Mouse (Mus musculus) MEL (cell line): Measurements from ENCODE around the gene Fam136a. TPM values are rescaled to one million over a fixed set of nuclear protein-coding genes. Genes with fewer than 3 reads are reported as not detected.
A peak's percentile ranks its signal among the peaks of the same experiment; 100 is the strongest.

Source experiments
- DNase-seq: peaks from one replicate; pipeline ENCODE4 v3.0.0; 2011; ENCODE audit warnings: low read depth, low spot score
- H3K27ac ChIP-seq: 2 replicates; pipeline ENCODE4 v1.5.1; 2012; ENCODE audit warnings: low read depth, mild to moderate bottlenecking, control low read depth, low read length, moderate library complexity; ENCODE audit not compliant: control insufficient read depth
- H3K27me3 ChIP-seq, 2 experiments: fragments of 150-350 bp in 1 of 2; sonication (generic) in 1 of 2; 2 replicates each; pipeline ENCODE4 v1.6.1; 2012; ENCODE audit warnings: low read length in 2 of 2, mild to moderate bottlenecking in 2 of 2, improper control_type of control experiment in 1 of 2, moderate library complexity in 1 of 2; ENCODE audit not compliant: insufficient read depth in 2 of 2, control insufficient read depth in 1 of 2
- H3K36me3 ChIP-seq, 2 experiments: 2 replicates each; pipeline ENCODE4 v1.6.1; 2012 to 2014; ENCODE audit warnings: low read length in 2 of 2, improper control_type of control experiment in 1 of 2, inconsistent platforms in 1 of 2, mild to moderate bottlenecking in 1 of 2; ENCODE audit not compliant: insufficient read depth in 2 of 2, control insufficient read depth in 1 of 2
- H3K4me1 ChIP-seq, 2 experiments: fragments of 150-350 bp in 1 of 2; sonication (generic) in 1 of 2; 2 replicates each; pipeline ENCODE4 v1.6.1; 2012; ENCODE audit warnings: low read length in 2 of 2, improper control_type of control experiment in 1 of 2, mild to moderate bottlenecking in 1 of 2; ENCODE audit not compliant: insufficient read depth in 2 of 2, control insufficient read depth in 1 of 2
- H3K4me3 ChIP-seq, 2 experiments: fragments of 150-350 bp in 1 of 2; sonication (generic) in 1 of 2; 2 replicates each; pipeline ENCODE4 v1.5.1; 2012; ENCODE audit warnings: low read depth in 2 of 2, low read length in 2 of 2, mild to moderate bottlenecking in 2 of 2, moderate library complexity in 2 of 2, control low read depth in 1 of 2, improper control_type of control experiment in 1 of 2; ENCODE audit not compliant: control insufficient read depth in 1 of 2, insufficient read depth in 1 of 2
- H3K79me2 ChIP-seq: 2 replicates; pipeline ENCODE4 v1.6.1; 2012; ENCODE audit warnings: mild to moderate bottlenecking, low read length, moderate library complexity; ENCODE audit not compliant: control insufficient read depth, poor library complexity, insufficient read depth
- H3K9ac ChIP-seq: 2 replicates; pipeline ENCODE4 v1.6.1; 2012; ENCODE audit warnings: low read depth, mild to moderate bottlenecking, control low read depth, low read length, moderate library complexity; ENCODE audit not compliant: control insufficient read depth, poor library complexity, severe bottlenecking
- H3K9me3 ChIP-seq: fragments of 150-350 bp; sonication (generic); replicated peaks from 2 replicates; pipeline ENCODE4 v1.6.1; 2012; ENCODE audit warnings: mild to moderate bottlenecking, low read length, improper control_type of control experiment, moderate library complexity; ENCODE audit not compliant: insufficient read depth
- BHLHE40 ChIP-seq: IDR thresholded peaks from 2 replicates; pipeline ENCODE4 v1.6.1; 2012; ENCODE audit warnings: low read depth, mild to moderate bottlenecking, inconsistent platforms, low read length, improper control_type of control experiment, borderline replicate concordance
- CHD2 ChIP-seq: IDR thresholded peaks from 2 replicates; pipeline ENCODE4 v1.6.1; 2011; ENCODE audit warnings: low read length, improper control_type of control experiment
- CTCF ChIP-seq, 3 experiments: IDR thresholded peaks in 2 of 3; conservative IDR thresholded peaks in 1 of 3; 2 replicates each; pipeline ENCODE4 v1.5.1; 2011 to 2012; ENCODE audit warnings: low read length in 3 of 3, low read depth in 2 of 3, mild to moderate bottlenecking in 2 of 3, improper control_type of control experiment in 1 of 3, inconsistent platforms in 1 of 3, mixed read lengths in 1 of 3, moderate library complexity in 1 of 3; ENCODE audit not compliant: control insufficient read depth in 1 of 3, insufficient read depth in 1 of 3, poor library complexity in 1 of 3, severe bottlenecking in 1 of 3
- E2F4 ChIP-seq: IDR thresholded peaks from 2 replicates; pipeline ENCODE4 v1.6.1; 2011; ENCODE audit warnings: low read depth, low read length, improper control_type of control experiment, borderline replicate concordance
- ETS1 ChIP-seq: IDR thresholded peaks from 2 replicates; pipeline ENCODE4 v1.6.1; 2012; ENCODE audit warnings: low read depth, mild to moderate bottlenecking, inconsistent platforms, low read length, improper control_type of control experiment, moderate library complexity
- GABPA ChIP-seq: IDR thresholded peaks from 2 replicates; pipeline ENCODE4 v1.6.1; 2012; ENCODE audit warnings: low read depth, mild to moderate bottlenecking, inconsistent platforms, low read length, improper control_type of control experiment, moderate library complexity
- GATA1 ChIP-seq: IDR thresholded peaks from 2 replicates; pipeline ENCODE4 v1.6.1; 2011; ENCODE audit warnings: low read depth, low read length, improper control_type of control experiment
- HCFC1 ChIP-seq: IDR thresholded peaks from 2 replicates; pipeline ENCODE4 v1.6.1; 2012; ENCODE audit warnings: low read depth, mild to moderate bottlenecking, inconsistent platforms, low read length, improper control_type of control experiment, moderate library complexity
- MAFK ChIP-seq: IDR thresholded peaks from 2 replicates; pipeline ENCODE4 v1.6.1; 2011; ENCODE audit warnings: low read depth, mild to moderate bottlenecking, low read length, improper control_type of control experiment, borderline replicate concordance
- MAX ChIP-seq: IDR thresholded peaks from 2 replicates; pipeline ENCODE4 v1.6.1; 2011; ENCODE audit warnings: low read length, improper control_type of control experiment
- MAZ ChIP-seq: IDR thresholded peaks from 2 replicates; pipeline ENCODE4 v1.6.1; 2012; ENCODE audit warnings: low read depth, mild to moderate bottlenecking, inconsistent platforms, low read length, improper control_type of control experiment
- MEF2A ChIP-seq: IDR thresholded peaks from 2 replicates; pipeline ENCODE4 v1.6.1; 2014; ENCODE audit warnings: low read depth, mild to moderate bottlenecking, inconsistent platforms, low read length, improper control_type of control experiment; ENCODE audit not compliant: poor library complexity, insufficient replicate concordance, severe bottlenecking; ENCODE audit errors: extremely low read depth
- MXI1 ChIP-seq: IDR thresholded peaks from 2 replicates; pipeline ENCODE4 v1.6.1; 2011; ENCODE audit warnings: mild to moderate bottlenecking, low read depth, low read length, improper control_type of control experiment
- NELFE ChIP-seq: IDR thresholded peaks from 2 replicates; pipeline ENCODE4 v1.6.1; 2011; ENCODE audit warnings: low read depth, low read length, improper control_type of control experiment
- POLR2A ChIP-seq, 2 experiments: IDR thresholded peaks; 2 replicates each; pipeline ENCODE4 v1.6.1; 2011 to 2012; ENCODE audit warnings: low read length in 2 of 2, mild to moderate bottlenecking in 2 of 2, control low read depth in 1 of 2, improper control_type of control experiment in 1 of 2, low read depth in 1 of 2, moderate library complexity in 1 of 2; ENCODE audit not compliant: control insufficient read depth in 1 of 2, insufficient read depth in 1 of 2, poor library complexity in 1 of 2
- RCOR1 ChIP-seq: IDR thresholded peaks from 2 replicates; pipeline ENCODE4 v1.6.1; 2012; ENCODE audit warnings: low read depth, mild to moderate bottlenecking, inconsistent platforms, low read length, improper control_type of control experiment
- SIN3A ChIP-seq: IDR thresholded peaks from 2 replicates; pipeline ENCODE4 v1.6.1; 2012; ENCODE audit warnings: low read length, improper control_type of control experiment, inconsistent platforms
- SMC3 ChIP-seq: IDR thresholded peaks from 2 replicates; pipeline ENCODE4 v1.6.1; 2011; ENCODE audit warnings: low read depth, low read length, improper control_type of control experiment
- TAL1 ChIP-seq: IDR thresholded peaks from 2 replicates; pipeline ENCODE4 v1.6.1; 2012; ENCODE audit warnings: mild to moderate bottlenecking, inconsistent platforms, low read length, moderate library complexity, mixed read lengths
- TBP ChIP-seq: IDR thresholded peaks from 2 replicates; pipeline ENCODE4 v1.8.0; 2011; ENCODE audit warnings: low read depth, low read length, improper control_type of control experiment
- TCF12 ChIP-seq: IDR thresholded peaks from 2 replicates; pipeline ENCODE4 v1.6.1; 2014; ENCODE audit warnings: low read depth, mild to moderate bottlenecking, inconsistent platforms, low read length, improper control_type of control experiment, moderate library complexity
- UBTF ChIP-seq: IDR thresholded peaks from 2 replicates; pipeline ENCODE4 v1.6.1; 2012; ENCODE audit warnings: low read depth, mild to moderate bottlenecking, inconsistent platforms, low read length, improper control_type of control experiment, moderate library complexity, borderline replicate concordance; ENCODE audit not compliant: insufficient read depth
- USF1 ChIP-seq: IDR thresholded peaks from 2 replicates; pipeline ENCODE4 v1.6.1; 2014; ENCODE audit warnings: low read depth, mild to moderate bottlenecking, inconsistent platforms, low read length, improper control_type of control experiment, moderate library complexity
- USF2 ChIP-seq, 2 experiments: IDR thresholded peaks; 2 replicates each; pipeline ENCODE4 v1.6.1; 2011 to 2012; ENCODE audit warnings: improper control_type of control experiment in 2 of 2, low read length in 2 of 2, borderline replicate concordance in 1 of 2, inconsistent platforms in 1 of 2, low read depth in 1 of 2, mild to moderate bottlenecking in 1 of 2; ENCODE audit not compliant: insufficient read depth in 1 of 2
- ZC3H11A ChIP-seq: IDR thresholded peaks from 2 replicates; pipeline ENCODE4 v1.6.1; 2012; ENCODE audit warnings: low read depth, mild to moderate bottlenecking, inconsistent platforms, low read length, improper control_type of control experiment
- ZKSCAN1 ChIP-seq: IDR thresholded peaks from 2 replicates; pipeline ENCODE4 v1.6.1; 2012; ENCODE audit warnings: low read depth, mild to moderate bottlenecking, inconsistent platforms, low read length, improper control_type of control experiment, moderate library complexity
- ZMIZ1 ChIP-seq: IDR thresholded peaks from 2 replicates; pipeline ENCODE4 v1.6.1; 2012; ENCODE audit warnings: low read depth, mild to moderate bottlenecking, inconsistent platforms, low read length, improper control_type of control experiment, moderate library complexity
- ZNF384 ChIP-seq: IDR thresholded peaks from 2 replicates; pipeline ENCODE4 v1.6.1; 2012; ENCODE audit warnings: low read depth, mild to moderate bottlenecking, inconsistent platforms, low read length, improper control_type of control experiment
- polyA plus RNA-seq, 2 experiments: library from polyadenylated mRNA; stranded (reverse) in 1 of 2; unstranded in 1 of 2; fragments of >175 nt in 1 of 2; fragments of >200 nt in 1 of 2; gene quantifications; 2 replicates each; pipeline versions ENCODE4 v1.2.1 to v1.2.4; 2012; ENCODE audit warnings: low replicate concordance in 2 of 2, low read depth in 1 of 2; ENCODE audit not compliant: insufficient read length in 2 of 2, insufficient read depth in 1 of 2, missing spikeins in 1 of 2
- total RNA-seq: library from RNA; depleted of rRNA; stranded (reverse); fragments of 300-350 nt; gene quantifications from 2 replicates; pipeline ENCODE4 v1.2.3, GENCODE M21; 2012

The Fam136a gene
- total and polyA plus RNA-seq, 3 experiments = 53.0 to 89.2 TPM; not detected in 1

- TF ChIP-seq ZMIZ1 (no peak), HCFC1 (peak; percentile 27), MAX (no peak; the same call in 1 of the 2 replicates)
These were observed 20.1 kb downstream of the Fam136a start (continued) for GRCm38 (mm10) chr6:86385362-86386104.

- Histone ChIP-seq H3K36me3 (peaks cover 6 to 19% of the 10 kb centered on the region in 2 experiments), H3K9me3 (no peaks in the 10 kb centered on the region), H3K27ac (no peak overlapping the region), H3K9ac (no peak overlapping the region), H3K4me3 (no peak overlapping the region), H3K79me2 (no peaks in the 10 kb centered on the region; the same call in 1 of the 2 replicates), H3K27me3 (no peaks in the 10 kb centered on the region), H3K4me1 (peaks cover 9 to 18% of the 10 kb centered on the region in 2 experiments)
- no peak for TF ChIP-seq CTCF (IDR thresholded peaks at IDR 0.05 in 2 of 3, conservative IDR thresholded peaks at IDR 0.05 in 1 of 3; ENCODE audit: control insufficient read depth in 1 of 3, insufficient read depth in 1 of 3, low read depth in 2 of 3, low read length in 3 of 3, poor library complexity in 1 of 3, severe bottlenecking in 1 of 3)
- no peak for TF ChIP-seq MEF2A
- TF ChIP-seq TAL1 = no peak
- no peak for TF ChIP-seq SIN3A
- no peak for TF ChIP-seq HCFC1
- TF ChIP-seq GATA1 = no peak
- TF ChIP-seq CHD2 = no peak
- TF ChIP-seq SMC3 = no peak
- no peak for TF ChIP-seq ZC3H11A
- TF ChIP-seq UBTF = no peak
- TF ChIP-seq RCOR1 = no peak
- no peak for TF ChIP-seq USF1
- no peak for TF ChIP-seq BHLHE40
- TF ChIP-seq GABPA = no peak
- no peak for DNase-seq
These were observed 21.9 kb downstream of the Fam136a start for GRCm38 (mm10) chr6:86387313-86387712.

GRCm38 (mm10) chr6:86388461-86388860 lies 23.0 kb downstream of the Fam136a start:
- Histone ChIP-seq H3K9me3 (no peaks in the 10 kb centered on the region), H3K36me3 (peaks cover 6 to 19% of the 10 kb centered on the region in 2 experiments), H3K79me2 (no peaks in the 10 kb centered on the region; the same call in 1 of the 2 replicates), H3K9ac (no peak overlapping the region), H3K4me1 (peaks cover 9 to 18% of the 10 kb centered on the region in 2 experiments)
- no peak for TF ChIP-seq ETS1
- no peak for TF ChIP-seq MAFK
- no peak for TF ChIP-seq SIN3A
- TF ChIP-seq ZKSCAN1 = no peak
- TF ChIP-seq GABPA = no peak
- TF ChIP-seq TBP = no peak
- TF ChIP-seq NELFE = no peak
- TF ChIP-seq USF2 (IDR thresholded peaks at IDR 0.05; ENCODE audit: borderline replicate concordance in 1 of 2, insufficient read depth in 1 of 2, low read depth in 1 of 2, low read length in 2 of 2) = no peak
- no peak for TF ChIP-seq CHD2
- no peak for TF ChIP-seq TCF12
- TF ChIP-seq E2F4 = no peak
- no peak for TF ChIP-seq MXI1
- no peak for TF ChIP-seq ZNF384
- no peak for TF ChIP-seq MAZ
- no peak for TF ChIP-seq POLR2A (IDR thresholded peaks at IDR 0.05; ENCODE audit: control insufficient read depth in 1 of 2, insufficient read depth in 1 of 2, low read depth in 1 of 2, low read length in 2 of 2, poor library complexity in 1 of 2)
- TF ChIP-seq ZMIZ1 = no peak
- TF ChIP-seq, all 39 proteins: peak for 0
- H3K4me3 ChIP-seq = no peak overlapping the region
- DNase-seq = no peak
- no peaks in the 10 kb centered on the region for H3K27me3 ChIP-seq
- H3K27ac ChIP-seq = no peak overlapping the region
